Mouse (Mus musculus): ENCODE data around the gene B4galt3. TPM values are rescaled to one million over a fixed set of nuclear protein-coding genes. Genes with fewer than 3 reads are reported as not detected.
A peak's percentile ranks its signal among the peaks of the same experiment; 100 is the strongest.

B4galt3 gene
- total RNA-seq, 2 experiments from 2014 or later, result 9.6 to 10.5 TPM

- no peak for DNase-seq
- intact Hi-C loops (cut with DNase I), result no loop called here
Measured at GRCm38 (mm10) chr1:171260316-171260715, 9.8 kb upstream of the B4galt3 start.

- peak in 1 of 2 experiments; percentile 59 for DNase-seq
- intact Hi-C loops (cut with DNase I), result no loop called here
Measured at GRCm38 (mm10) chr1:171262594-171263130, 7.5 kb upstream of the B4galt3 start.

GRCm38 (mm10) chr1:171263185-171263611 lies 6.9 kb upstream of the B4galt3 start:
- DNase-seq, result no peak
- intact Hi-C loops (cut with DNase I), result no loop called here

GRCm38 (mm10) chr1:171263666-171264461 lies 6.3 kb upstream of the B4galt3 start:
- intact Hi-C loops (cut with DNase I), result no loop called here
- DNase-seq, result no peak

- no peak for DNase-seq
- intact Hi-C loops (cut with DNase I), result no loop called here
Measured at GRCm38 (mm10) chr1:171265971-171266744, 4.0 kb upstream of the B4galt3 start.

- no peak for DNase-seq
- intact Hi-C loops (cut with DNase I), result no loop called here
Measured at GRCm38 (mm10) chr1:171268341-171268740, 1.8 kb upstream of the B4galt3 start.

GRCm38 (mm10) chr1:171270573-171270900 lies 409 bp downstream of the B4galt3 start:
- DNase-seq, result no peak
- intact Hi-C loops (cut with DNase I), result no loop called here

GRCm38 (mm10) chr1:171271196-171271595 lies 1.1 kb downstream of the B4galt3 start:
- DNase-seq, result no peak
- intact Hi-C loops (cut with DNase I), result no loop called here

GRCm38 (mm10) chr1:171271622-171272021 lies 1.5 kb downstream of the B4galt3 start:
- intact Hi-C loops (cut with DNase I), result no loop called here
- no peak for DNase-seq

- DNase-seq, result no peak
Measured at GRCm38 (mm10) chr1:171272086-171272485, 2.0 kb downstream of the B4galt3 start.

GRCm38 (mm10) chr1:171274171-171274570 lies 4.0 kb downstream of the B4galt3 start:
- intact Hi-C loops (cut with DNase I), result no loop called here
- DNase-seq, result no peak

More at GRCm38 (mm10) chr1:171272086-171272485, 2.0 kb downstream of the B4galt3 start:
- intact Hi-C loops (cut with DNase I), result no loop called here

- intact Hi-C loops (cut with DNase I), result no loop called here
Measured at GRCm38 (mm10) chr1:171275144-171275734, 5.1 kb downstream of the B4galt3 start.

GRCm38 (mm10) chr1:171276110-171276748 lies 6.1 kb downstream of the B4galt3 start:
- intact Hi-C loops (cut with DNase I), result no loop called here

More at GRCm38 (mm10) chr1:171275144-171275734, 5.1 kb downstream of the B4galt3 start:
- DNase-seq, result no peak

GRCm38 (mm10) chr1:171277736-171278135 lies 7.6 kb downstream of the B4galt3 start:
- intact Hi-C loops (cut with DNase I), result no loop called here
- no peak for DNase-seq

More at GRCm38 (mm10) chr1:171276110-171276748, 6.1 kb downstream of the B4galt3 start:
- no peak for DNase-seq

GRCm38 (mm10) chr1:171278436-171278835 lies 8.3 kb downstream of the B4galt3 start:
- intact Hi-C loops (cut with DNase I), result no loop called here

GRCm38 (mm10) chr1:171279012-171279705 lies 9.0 kb downstream of the B4galt3 start:
- DNase-seq, result no peak

More at GRCm38 (mm10) chr1:171278436-171278835, 8.3 kb downstream of the B4galt3 start:
- DNase-seq, result no peak

GRCm38 (mm10) chr1:171279721-171280120 lies 9.6 kb downstream of the B4galt3 start:
- no peak for DNase-seq
- intact Hi-C loops (cut with DNase I), result loop anchor here (10.0 kb wide), 1 partner anchor 165 kb away; the partner anchor contains the start of gene Cfap126

More at GRCm38 (mm10) chr1:171279012-171279705, 9.0 kb downstream of the B4galt3 start:
- intact Hi-C loops (cut with DNase I), result no loop called here

- DNase-seq, result no peak
Measured at GRCm38 (mm10) chr1:171280250-171280915, 10.3 kb downstream of the B4galt3 start.

More at GRCm38 (mm10) chr1:171280250-171280915, 10.3 kb downstream of the B4galt3 start:
- intact Hi-C loops (cut with DNase I), result loop anchor here (10.0 kb wide), 1 partner anchor 166 kb away; the partner anchor contains the start of gene Cfap126
